Mouse (Mus musculus) layer of hippocampus, postnatal 36 days (tissue): ENCODE results near the gene Zfyve26. TPM values are rescaled to one million over a fixed set of nuclear protein-coding genes. Genes with fewer than 3 reads are reported as not detected.
"Not testable (repeated sequence)": the region's sequence is repeated elsewhere in the genome, so short reads cannot be mapped to it uniquely, and the experiment has no call there.

Experiments
- DNase-seq, 2 experiments: peaks; one replicate each; pipeline ENCODE4 v3.0.0; 2022
- total RNA-seq, 2 experiments: library from RNA; stranded (reverse); gene quantifications; 2 replicates each; pipeline ENCODE4 v1.2.3; 2021

Gene Zfyve26
- total RNA-seq, 2 experiments from 2014 or later = 32.2 to 34.6 TPM

- DNase-seq = no peak
Measured at GRCm38 (mm10) chr12:79260154-79260553, 36.0 kb downstream of the Zfyve26 start.

- no peak for DNase-seq
Measured at GRCm38 (mm10) chr12:79254975-79255374, 41.1 kb downstream of the Zfyve26 start.

GRCm38 (mm10) chr12:79253294-79254053 lies 42.6 kb downstream of the Zfyve26 start:
- DNase-seq = no peak

GRCm38 (mm10) chr12:79248110-79248509 lies 48.0 kb downstream of the Zfyve26 start:
- DNase-seq = no peak

- DNase-seq = no peak
Measured at GRCm38 (mm10) chr12:79242921-79243320, 53.2 kb downstream of the Zfyve26 start.

- DNase-seq = no peak
Measured at GRCm38 (mm10) chr12:79241985-79242384, 54.1 kb downstream of the Zfyve26 start.

GRCm38 (mm10) chr12:79235485-79236080 lies 60.5 kb downstream of the Zfyve26 start:
- DNase-seq = no peak

- DNase-seq = no peak
Measured at GRCm38 (mm10) chr12:79217511-79217910, 78.6 kb downstream of the Zfyve26 start.

GRCm38 (mm10) chr12:79211447-79211846 lies 84.7 kb downstream of the Zfyve26 start:
- no peak for DNase-seq

- peak; percentile 20 to 41 for DNase-seq
Measured at GRCm38 (mm10) chr12:79208703-79209464, 87.2 kb downstream of the Zfyve26 start, which contains the start of gene Rdh12. TSS of gene Rdh12 (plus strand) at chr12:79208914.

GRCm38 (mm10) chr12:79201882-79202281 lies 94.2 kb downstream of the Zfyve26 start:
- no peak for DNase-seq

GRCm38 (mm10) chr12:79197105-79197504 lies 99.0 kb downstream of the Zfyve26 start:
- peak in 1 of 2 experiments; percentile 15 for DNase-seq

GRCm38 (mm10) chr12:79193441-79193840 lies 102.7 kb downstream of the Zfyve26 start:
- peak; percentile 44 to 68 for DNase-seq

GRCm38 (mm10) chr12:79192193-79192592 lies 103.9 kb downstream of the Zfyve26 start, which contains the start of gene Rdh11:
TSS of gene Rdh11 (minus strand) at chr12:79192293.
- DNase-seq = no peak

GRCm38 (mm10) chr12:79191701-79192100 lies 104.4 kb downstream of the Zfyve26 start:
- peak; percentile 69 to 73 for DNase-seq

- DNase-seq = peak in 1 of 2 experiments; percentile 44
Measured at GRCm38 (mm10) chr12:79190931-79191673, 105.0 kb downstream of the Zfyve26 start.

- DNase-seq = not testable (repeated sequence)
Measured at GRCm38 (mm10) chr12:79185160-79185559, 110.9 kb downstream of the Zfyve26 start.

Other genes starting within 250 kb of the Zfyve26 start
- gene Pigh, start 206.7 kb downstream of the Zfyve26 start, total RNA-seq = 10 to 100 TPM; 11.2 to 11.7 TPM
- gene Arg2, start 165.5 kb downstream of the Zfyve26 start, total RNA-seq = 1 to 10 TPM; 2.9 to 3.3 TPM
- 100 to 1,000 TPM; 160 to 192 TPM for gene Vti1b, start 123.6 kb downstream of the Zfyve26 start, total RNA-seq
- 10 to 100 TPM; 20.2 to 20.5 TPM for gene Rdh11, start 104.0 kb downstream of the Zfyve26 start, total RNA-seq
- 1 to 10 TPM; 2.7 to 3.6 TPM for gene Rdh12, start 87.4 kb downstream of the Zfyve26 start, total RNA-seq
- gene Rad51b, start 978 bp upstream of the Zfyve26 start, total RNA-seq = under 1 TPM; 0.17 to 0.18 TPM